Mouse (Mus musculus) limb, embryonic 10.5 days (tissue): ENCODE data around the gene Rnf114. TPM values are rescaled to one million over a fixed set of nuclear protein-coding genes. Genes with fewer than 3 reads are reported as not detected.

Experiments used
- DNase-seq: peaks from one replicate; pipeline ENCODE4 v3.0.0-alpha.2; 2017; ENCODE audit warnings: low spot score
- H3K27ac ChIP-seq: fragments of 300-500 bp; sonication (generic); 2 replicates; pipeline ENCODE4 v1.5.1; 2016; ENCODE audit warnings: mild to moderate bottlenecking
- H3K27me3 ChIP-seq: fragments of 300-500 bp; sonication (generic); 2 replicates; pipeline ENCODE4 v1.6.1; 2016; ENCODE audit warnings: low read depth, mild to moderate bottlenecking; ENCODE audit not compliant: poor library complexity, severe bottlenecking
- H3K36me3 ChIP-seq: fragments of 300-500 bp; sonication (generic); 2 replicates; pipeline ENCODE4 v1.6.1; 2016; ENCODE audit warnings: mild to moderate bottlenecking, moderate library complexity
- H3K4me1 ChIP-seq: fragments of 300-500 bp; sonication (generic); 2 replicates; pipeline ENCODE4 v1.6.1; 2016
- H3K4me3 ChIP-seq: fragments of 300-500 bp; sonication (generic); 2 replicates; pipeline ENCODE4 v1.5.1; 2016; ENCODE audit warnings: mild to moderate bottlenecking, moderate library complexity
- H3K9me3 ChIP-seq: fragments of 300-500 bp; sonication (generic); replicated peaks from 2 replicates; pipeline ENCODE4 v1.6.1; 2016; ENCODE audit warnings: mild to moderate bottlenecking
- WGBS: fragments of 180-500 bp; shearing (Covaris S2); methylation state at CpG from one replicate; pipeline ENCODE4 v1.1.7; 2016; 5-methylcytosine and 5-hydroxymethylcytosine counted together
- polyA plus RNA-seq: library from polyadenylated mRNA; unstranded; fragments of >200 nt; fragmentation: Nextera tagmentation; extraction: Ambion mirVana; gene quantifications from 2 replicates; pipeline ENCODE4 v1.2.1, GENCODE M21; 2016

Rnf114 gene
- 130 and 131 TPM in 2 replicates for polyA plus RNA-seq

GRCm38 (mm10) chr2:167491757-167492708 is at the start of gene Rnf114:
Gene Rnf114, plus strand, starts transcription at chr2:167492645.
- peak; percentile 43 for DNase-seq

GRCm38 (mm10) chr2:167443411-167444193 is 48.8 kb upstream of the Rnf114 start:
- no peak for DNase-seq
- Histone ChIP-seq H3K9me3 (no peaks in the 10 kb centered on the region), H3K27ac (no peak overlapping the region), H3K4me1 (no peaks in the 10 kb centered on the region), H3K4me3 (no peak overlapping the region), H3K27me3 (no peaks in the 10 kb centered on the region), H3K36me3 (peaks cover 97% of the 10 kb centered on the region)
- WGBS: 94% methylated on average over 4 of the region's 4 CpGs

More at GRCm38 (mm10) chr2:167491757-167492708, at the start of gene Rnf114:
- Histone ChIP-seq H3K4me3 (peak within 1 kb of the TSS; percentile 95), H3K27ac (peak within 1 kb of the TSS; percentile 95), H3K36me3 (peaks cover 25% of the 10 kb centered on the region), H3K4me1 (peaks cover 24% of the 10 kb centered on the region), H3K27me3 (no peaks in the 10 kb centered on the region), H3K9me3 (no peaks in the 10 kb centered on the region)
- WGBS: 4% methylated on average over 52 of the region's 52 CpGs

- peaks cover 97% of the 10 kb centered on the region for H3K36me3 ChIP-seq
- 90% methylated on average over 20 of the region's 20 CpGs for WGBS
- no peak overlapping the region for H3K27ac ChIP-seq
Measured at GRCm38 (mm10) chr2:167445911-167446780, 46.3 kb upstream of the Rnf114 start.

GRCm38 (mm10) chr2:167447207-167447606 is 45.2 kb upstream of the Rnf114 start:
- H3K27me3 ChIP-seq: no peaks in the 10 kb centered on the region
- DNase-seq: no peak
- no peak overlapping the region for H3K4me3 ChIP-seq
- H3K9me3 ChIP-seq: no peaks in the 10 kb centered on the region
- H3K27ac ChIP-seq: 0 out of 2 replicates have a peak overlapping the region, but pooled peaks have one; percentile 36
- no peaks in the 10 kb centered on the region for H3K4me1 ChIP-seq
- H3K36me3 ChIP-seq: peaks cover 94% of the 10 kb centered on the region
- 91% methylated on average over 7 of the region's 7 CpGs for WGBS

More at GRCm38 (mm10) chr2:167445911-167446780, 46.3 kb upstream of the Rnf114 start:
- Histone ChIP-seq H3K4me3 (no peak overlapping the region), H3K27me3 (no peaks in the 10 kb centered on the region), H3K4me1 (no peaks in the 10 kb centered on the region), H3K9me3 (no peaks in the 10 kb centered on the region)
- DNase-seq: no peak

- Histone ChIP-seq H3K27me3 (no peaks in the 10 kb centered on the region), H3K36me3 (peaks cover 92% of the 10 kb centered on the region), H3K9me3 (no peaks in the 10 kb centered on the region), H3K27ac (no peak overlapping the region), H3K4me1 (no peaks in the 10 kb centered on the region), H3K4me3 (no peak overlapping the region)
- 87% methylated on average over 8 of the region's 8 CpGs for WGBS
- no peak for DNase-seq
Measured at GRCm38 (mm10) chr2:167447629-167448028, 44.8 kb upstream of the Rnf114 start.

GRCm38 (mm10) chr2:167449331-167450275 is 42.8 kb upstream of the Rnf114 start:
- peaks cover 92% of the 10 kb centered on the region for H3K36me3 ChIP-seq
- no peaks in the 10 kb centered on the region for H3K4me1 ChIP-seq
- DNase-seq: no peak
- 91% methylated on average over 21 of the region's 21 CpGs for WGBS
- no peak overlapping the region for H3K4me3 ChIP-seq
- no peaks in the 10 kb centered on the region for H3K27me3 ChIP-seq
- H3K27ac ChIP-seq: no peak overlapping the region
- H3K9me3 ChIP-seq: no peaks in the 10 kb centered on the region

GRCm38 (mm10) chr2:167450647-167451046 is 41.8 kb upstream of the Rnf114 start:
- WGBS: 93% methylated on average over 8 of the region's 8 CpGs
- H3K9me3 ChIP-seq: no peaks in the 10 kb centered on the region
- no peak overlapping the region; the same call in 1 of the 2 replicates for H3K27ac ChIP-seq
- H3K27me3 ChIP-seq: no peaks in the 10 kb centered on the region
- H3K4me3 ChIP-seq: no peak overlapping the region
- no peaks in the 10 kb centered on the region for H3K4me1 ChIP-seq
- DNase-seq: no peak
- peaks cover 91% of the 10 kb centered on the region for H3K36me3 ChIP-seq

GRCm38 (mm10) chr2:167453814-167454213 is 38.6 kb upstream of the Rnf114 start:
- H3K4me1 ChIP-seq: no peaks in the 10 kb centered on the region
- H3K36me3 ChIP-seq: peaks cover 92% of the 10 kb centered on the region
- WGBS: 98% methylated on average over 3 of the region's 3 CpGs
- H3K27me3 ChIP-seq: no peaks in the 10 kb centered on the region
- DNase-seq: no peak
- H3K9me3 ChIP-seq: no peaks in the 10 kb centered on the region
- H3K4me3 ChIP-seq: no peak overlapping the region
- H3K27ac ChIP-seq: no peak overlapping the region

GRCm38 (mm10) chr2:167456361-167457020 is 36.0 kb upstream of the Rnf114 start:
- WGBS: 99% methylated on average over 5 of the region's 5 CpGs
- no peak for DNase-seq
- H3K4me1 ChIP-seq: no peaks in the 10 kb centered on the region
- no peak overlapping the region for H3K27ac ChIP-seq
- H3K27me3 ChIP-seq: no peaks in the 10 kb centered on the region
- peaks cover 93% of the 10 kb centered on the region for H3K36me3 ChIP-seq
- no peaks in the 10 kb centered on the region for H3K9me3 ChIP-seq
- no peak overlapping the region for H3K4me3 ChIP-seq

GRCm38 (mm10) chr2:167457213-167457612 is 35.2 kb upstream of the Rnf114 start:
- Histone ChIP-seq H3K4me1 (no peaks in the 10 kb centered on the region), H3K27ac (no peak overlapping the region), H3K9me3 (no peaks in the 10 kb centered on the region), H3K36me3 (peaks cover 96% of the 10 kb centered on the region), H3K4me3 (no peak overlapping the region), H3K27me3 (no peaks in the 10 kb centered on the region)
- DNase-seq: no peak
- WGBS: 95% methylated on average over 9 of the region's 9 CpGs

GRCm38 (mm10) chr2:167458548-167458947 is 33.9 kb upstream of the Rnf114 start:
- Histone ChIP-seq H3K36me3 (peaks cover 95% of the 10 kb centered on the region), H3K4me3 (no peak overlapping the region), H3K27me3 (no peaks in the 10 kb centered on the region), H3K9me3 (no peaks in the 10 kb centered on the region), H3K27ac (no peak overlapping the region), H3K4me1 (no peaks in the 10 kb centered on the region)
- 91% methylated on average over 3 of the region's 3 CpGs for WGBS
- DNase-seq: no peak
